Mouse (Mus musculus) liver, postnatal 0 days (tissue): ENCODE data around the gene Thsd7a.

ENCODE experiments used
- CTCF ChIP-seq: sonication (generic); IDR thresholded peaks from 2 replicates; pipeline ENCODE4 v1.5.1; 2016; ENCODE audit warnings: antibody characterized with exemption, low read depth
- EP300 ChIP-seq: IDR thresholded peaks from 2 replicates; pipeline ENCODE4 v1.6.1; 2016; ENCODE audit warnings: antibody characterized with exemption, low read depth, mild to moderate bottlenecking

DNA sequence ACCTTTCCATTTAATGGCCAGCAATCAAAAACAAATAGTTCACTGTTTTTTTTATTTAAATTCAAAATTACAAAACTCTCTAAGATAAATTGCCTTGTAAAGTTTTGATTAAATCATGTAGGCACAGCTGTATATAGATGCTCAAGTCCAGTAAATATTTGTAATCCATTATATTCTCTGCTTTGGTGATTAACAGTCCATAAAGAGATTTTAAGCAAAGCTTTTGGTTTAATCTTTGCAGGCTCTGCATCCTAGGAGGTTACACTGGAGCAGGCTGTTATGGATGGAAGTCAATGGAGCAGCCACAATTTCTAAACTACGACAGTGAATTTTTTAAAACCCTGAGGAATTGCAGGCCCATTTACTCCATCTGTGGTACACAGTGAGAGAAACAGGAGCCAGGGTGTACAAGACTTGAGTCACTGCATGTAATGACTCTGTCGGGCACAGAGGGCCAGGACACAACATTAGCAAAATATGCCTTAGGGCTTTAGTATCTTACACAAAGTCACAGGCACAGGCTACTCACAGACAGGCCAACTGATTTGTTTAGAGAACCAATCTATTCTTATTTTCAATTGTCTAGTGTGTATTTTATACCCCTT, 37.3 kb upstream of the Thsd7a start:
- TF ChIP-seq EP300 (no peak), CTCF (no peak)
